Mouse (Mus musculus): Measurements from ENCODE around the gene Zfp786. TPM values are rescaled to one million over a fixed set of nuclear protein-coding genes. Genes with fewer than 3 reads are reported as not detected.
A peak's percentile ranks its signal among the peaks of the same experiment; 100 is the strongest.
"Not testable (repeated sequence)": the region's sequence is repeated elsewhere in the genome, so short reads cannot be mapped to it uniquely, and the experiment has no call there.

The Zfp786 gene
- total and polyA plus RNA-seq, 3 experiments = 0.37 to 0.93 (median 0.78) TPM

DNA sequence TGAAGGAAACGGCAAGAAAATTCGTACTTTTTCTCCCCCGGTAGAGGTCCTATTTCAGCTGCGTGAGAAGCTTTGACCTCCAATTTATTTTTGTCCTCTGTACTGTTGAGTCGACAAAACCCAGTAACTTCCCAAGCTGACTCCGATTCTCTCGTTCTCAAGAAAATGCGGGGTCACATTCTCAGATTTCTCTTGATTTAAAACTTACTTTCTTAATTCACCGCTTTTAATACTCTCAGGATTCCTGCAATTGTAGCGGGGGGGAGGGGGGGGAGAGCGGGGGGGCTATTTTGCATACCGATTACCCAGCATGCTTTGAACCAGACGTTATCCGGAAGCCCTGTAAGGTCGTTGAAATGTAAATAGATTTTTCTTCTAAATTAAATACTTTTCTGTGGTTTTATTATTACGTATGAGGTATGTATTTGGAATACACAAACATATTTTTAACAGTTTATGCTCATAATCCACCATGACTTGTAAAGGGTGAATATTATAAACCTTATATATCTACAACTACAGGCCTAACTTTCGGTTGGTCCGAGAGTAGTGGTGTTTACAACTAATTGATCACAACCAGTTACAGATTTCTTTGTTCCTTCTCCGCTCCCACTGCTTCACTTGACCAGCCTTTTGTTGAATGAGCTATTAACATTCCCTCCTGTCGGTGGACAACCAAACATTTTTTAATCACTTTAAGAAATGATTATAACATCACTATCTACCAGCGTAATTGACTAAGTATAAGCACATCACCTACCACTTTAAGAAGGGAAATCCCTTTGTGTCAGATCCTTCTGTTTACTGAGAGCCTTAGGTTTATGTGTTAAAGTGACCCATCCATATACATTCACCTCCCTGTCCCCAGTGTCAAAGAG is 49.3 kb downstream of the Zfp786 start:
- peak; percentile 32 for DNase-seq

DNA sequence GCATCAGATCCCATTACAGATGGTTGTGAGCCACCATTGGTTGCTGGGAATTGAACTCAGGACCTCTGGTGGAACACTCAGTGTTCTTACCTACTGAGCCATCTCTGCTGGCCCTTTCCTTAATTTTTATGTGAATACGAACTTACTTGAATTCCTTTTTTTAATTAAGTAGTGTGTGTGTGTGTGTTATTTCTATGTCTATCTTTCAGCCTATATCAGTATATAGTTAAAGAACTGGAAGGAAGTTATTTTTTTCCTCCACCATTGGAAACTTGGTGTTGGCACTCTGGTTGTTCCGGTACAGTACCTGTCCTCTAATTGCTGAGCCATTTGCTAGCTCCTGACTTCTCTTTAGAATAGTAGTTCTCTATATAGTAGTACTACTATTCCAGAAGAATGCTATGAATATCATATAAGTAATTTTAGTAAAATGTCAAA is 50.1 kb downstream of the Zfp786 start:
- no peak for DNase-seq

DNA sequence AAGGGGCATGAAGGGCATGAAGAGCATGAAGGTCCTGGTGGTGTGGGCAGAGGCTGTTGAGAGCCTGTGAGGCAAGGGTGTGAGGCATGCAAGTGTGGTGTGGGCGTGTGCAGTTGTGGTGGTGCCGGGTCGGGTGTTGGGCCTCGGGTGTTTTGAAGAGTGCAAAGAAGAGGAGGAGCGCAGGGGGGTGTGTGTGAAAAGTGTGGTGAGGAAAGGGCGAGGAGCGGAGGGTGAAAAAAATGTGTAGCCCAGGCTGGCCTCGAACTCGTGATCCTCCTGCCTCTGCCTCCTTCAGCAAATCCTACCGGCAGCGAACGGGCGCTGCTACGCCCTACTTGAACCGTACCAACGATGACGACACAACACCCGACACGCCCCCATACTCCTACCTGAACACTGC is 58.9 kb downstream of the Zfp786 start:
- not testable (repeated sequence) for DNase-seq

DNA sequence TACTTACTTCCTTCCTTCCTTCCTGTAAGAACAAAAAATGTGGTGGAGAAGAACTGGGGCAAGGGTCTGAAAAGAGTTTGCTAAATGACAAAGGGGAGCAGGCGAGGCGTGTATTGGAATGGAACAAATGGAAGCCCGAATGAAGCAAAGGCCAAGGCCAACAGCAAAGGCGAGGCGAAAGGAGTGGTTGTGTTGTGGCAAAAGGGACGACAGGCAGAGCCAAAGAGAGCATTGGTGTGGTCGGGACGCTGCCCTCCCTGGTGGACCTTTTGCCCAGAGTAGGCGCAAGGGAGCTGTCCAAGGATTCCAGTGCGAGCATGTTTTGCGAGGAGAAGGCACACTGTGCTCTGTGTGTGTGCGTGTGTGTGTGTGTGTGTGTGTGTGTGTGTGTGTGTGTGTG is 59.6 kb downstream of the Zfp786 start:
- not testable (repeated sequence) for DNase-seq

DNA sequence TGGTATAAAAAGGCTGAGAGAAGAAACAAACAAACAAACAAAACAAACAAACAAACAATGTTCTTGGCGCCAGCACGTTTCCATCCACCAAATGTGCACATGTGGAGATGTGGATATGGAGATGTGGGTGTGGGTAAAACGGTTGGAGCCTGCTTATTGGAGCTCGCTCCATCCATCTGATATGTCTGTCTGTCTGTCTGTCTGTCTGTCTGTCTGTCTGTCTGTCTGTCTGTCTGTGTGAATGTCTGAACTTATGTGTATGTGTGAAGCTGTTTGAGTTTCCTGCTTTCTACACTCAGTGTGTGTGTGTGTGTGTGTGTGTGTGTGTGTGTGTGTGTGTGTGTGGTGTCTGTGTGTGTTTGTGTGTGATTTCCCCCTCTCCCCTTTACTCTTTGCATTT is 60.8 kb downstream of the Zfp786 start:
- DNase-seq = not testable (repeated sequence)

Small RNA genes lying within 50 kb of the gene (microRNA-seq; reads per million reads assigned to microRNA genes)
- 0 to 0.41 reads per million in 2 experiments for gene Mir704

Other genes starting within 250 kb of the Zfp786 start
- gene Ezh2, start 235.5 kb downstream of the Zfp786 start, total RNA-seq (2021) = 10 to 100 TPM; 11.4 to 18.3 TPM
- 0.95 and 1.6 TPM in 2 replicates for gene Ezh2, start 235.5 kb downstream of the Zfp786 start, polyA plus RNA-seq (2012; rRNA removed)
- 100 to 1,000 TPM in 1 of 2 experiments, 10 to 100 TPM in 1; 93.2 to 114 TPM for gene Pdia4, start 17.4 kb downstream of the Zfp786 start, total RNA-seq (2021)
- 7.9 and 8.7 TPM in 2 replicates for gene Pdia4, start 17.4 kb downstream of the Zfp786 start, polyA plus RNA-seq (2012; rRNA removed)
- 10 to 100 TPM; 10.5 to 12.1 TPM for gene Zfp398, start 4.8 kb upstream of the Zfp786 start, total RNA-seq (2021)
- gene Zfp398, start 4.8 kb upstream of the Zfp786 start, polyA plus RNA-seq (2012; rRNA removed) = 11.7 and 13.4 TPM in 2 replicates
- gene Zfp282, start 46.3 kb upstream of the Zfp786 start, total RNA-seq (2021) = 1 to 10 TPM; 7.0 to 9.2 TPM
- 6.9 and 7.1 TPM in 2 replicates for gene Zfp282, start 46.3 kb upstream of the Zfp786 start, polyA plus RNA-seq (2012; rRNA removed)
- 10 to 100 TPM; 13.4 to 15.5 TPM for gene Zfp212, start 89.6 kb upstream of the Zfp786 start, total RNA-seq (2021)
- 8.2 and 8.4 TPM in 2 replicates for gene Zfp212, start 89.6 kb upstream of the Zfp786 start, polyA plus RNA-seq (2012; rRNA removed)
- 1 to 10 TPM; 3.8 to 8.6 TPM for gene Zfp956, start 122.5 kb upstream of the Zfp786 start, total RNA-seq (2021)
- gene Zfp956, start 122.5 kb upstream of the Zfp786 start, polyA plus RNA-seq (2012; rRNA removed) = 10.4 and 11.6 TPM in 2 replicates
- gene Zfp777, start 218.0 kb upstream of the Zfp786 start, total RNA-seq (2021) = 10 to 100 TPM; 20.1 to 24.3 TPM
- 20.3 and 23.4 TPM in 2 replicates for gene Zfp777, start 218.0 kb upstream of the Zfp786 start, polyA plus RNA-seq (2012; rRNA removed)